Mouse (Mus musculus) ovary, postnatal 10 days (tissue): ENCODE data around the gene Vmn2r102.

Experiments
- DNase-seq: peaks from one replicate; pipeline ENCODE4 v3.0.0; 2022; ENCODE audit warnings: low spot score

Gene Vmn2r102

DNA sequence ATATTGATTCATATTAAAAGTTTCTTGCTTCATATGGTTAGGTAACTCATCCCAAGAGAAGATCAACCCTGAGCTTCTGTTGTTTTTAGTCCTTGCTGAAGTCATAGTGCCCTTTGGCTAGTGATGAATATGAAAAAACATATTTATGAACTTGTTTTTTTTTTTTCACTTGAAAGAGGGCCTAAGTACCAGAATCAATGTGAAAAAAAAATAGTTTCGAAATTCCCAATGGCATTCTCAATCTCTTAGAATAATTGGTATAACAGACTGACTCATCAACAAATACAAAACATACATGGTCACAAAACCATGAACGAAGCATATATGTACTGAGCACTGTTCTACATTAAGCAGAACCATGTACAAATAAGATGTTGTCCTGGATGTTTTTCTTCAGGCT is at the start of gene Vmn2r102:
Gene Vmn2r102, plus strand, starts transcription at position 301 of the 400 bp plus-strand sequence.
- DNase-seq, result no peak

DNA sequence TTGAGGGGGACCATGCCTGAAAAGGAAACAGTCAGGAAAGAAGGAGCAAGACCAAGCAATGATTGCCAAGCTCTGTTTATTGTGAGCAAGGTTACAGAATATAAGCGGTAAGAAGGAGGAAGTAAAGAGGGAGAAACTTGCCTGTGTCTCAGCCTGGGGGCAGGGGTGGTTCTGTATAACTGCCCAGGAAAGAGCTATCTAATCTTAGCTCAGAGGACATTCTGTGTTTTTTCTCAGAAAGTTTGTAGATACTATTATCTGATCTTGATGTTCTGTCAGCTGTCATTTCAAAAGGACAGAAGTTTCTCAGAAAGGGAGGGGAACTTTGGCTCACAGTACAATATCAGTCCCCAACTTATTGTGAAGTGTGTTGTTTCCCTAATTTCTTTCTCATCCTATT is 30.8 kb upstream of the Vmn2r102 start:
- no peak for DNase-seq

DNA sequence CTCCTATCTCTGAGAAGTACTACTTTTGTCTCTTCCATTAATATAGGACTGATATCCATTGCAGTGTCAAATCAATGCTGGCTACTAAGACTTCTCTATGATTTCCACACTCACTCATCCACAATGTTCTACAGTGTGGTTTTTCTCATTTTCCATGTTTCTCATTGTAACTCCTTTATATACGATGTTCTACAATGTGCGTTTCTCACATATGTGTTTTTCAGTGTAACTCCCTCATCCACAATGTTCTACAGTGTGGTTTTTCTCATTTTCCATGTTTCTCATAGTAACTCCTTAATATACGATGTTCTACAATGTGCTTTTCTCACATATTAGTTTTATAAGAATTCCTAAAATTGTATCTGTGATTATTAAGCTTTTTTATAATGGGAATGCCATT is 1.7 kb upstream of the Vmn2r102 start:
- DNase-seq, result no peak

DNA sequence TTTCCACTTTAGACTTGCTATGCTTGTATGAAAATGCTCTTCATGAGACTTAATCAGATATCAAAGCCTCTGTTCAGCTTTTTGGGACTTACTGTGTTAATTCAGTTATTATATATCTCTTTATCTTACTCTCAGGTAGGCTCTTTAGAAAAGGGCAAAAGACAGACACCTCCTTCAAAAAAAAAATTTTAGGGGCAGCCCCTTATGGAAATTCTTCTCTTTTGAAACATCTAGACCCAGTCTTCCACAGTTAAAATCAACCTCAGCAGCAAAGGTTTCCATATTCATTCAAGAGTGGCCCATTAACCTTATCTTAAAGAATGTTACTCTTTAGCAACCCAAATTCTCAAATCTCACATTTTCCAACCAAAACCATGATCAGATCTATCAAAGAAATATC is 31.9 kb downstream of the Vmn2r102 start:
- no peak for DNase-seq
